Mouse (Mus musculus) bone marrow macrophage, adult 2 months (primary cell): ENCODE measurements around the gene Pacrg.

Experiments used
- CTCF ChIP-seq: IDR thresholded peaks from 2 replicates; pipeline ENCODE4 v1.5.1; 2012; ENCODE audit warnings: low read depth, mild to moderate bottlenecking, low read length, moderate library complexity
- POLR2A ChIP-seq: IDR thresholded peaks from 2 replicates; pipeline ENCODE4 v1.6.1; 2012; ENCODE audit warnings: mild to moderate bottlenecking, low read depth, low read length, borderline replicate concordance

DNA sequence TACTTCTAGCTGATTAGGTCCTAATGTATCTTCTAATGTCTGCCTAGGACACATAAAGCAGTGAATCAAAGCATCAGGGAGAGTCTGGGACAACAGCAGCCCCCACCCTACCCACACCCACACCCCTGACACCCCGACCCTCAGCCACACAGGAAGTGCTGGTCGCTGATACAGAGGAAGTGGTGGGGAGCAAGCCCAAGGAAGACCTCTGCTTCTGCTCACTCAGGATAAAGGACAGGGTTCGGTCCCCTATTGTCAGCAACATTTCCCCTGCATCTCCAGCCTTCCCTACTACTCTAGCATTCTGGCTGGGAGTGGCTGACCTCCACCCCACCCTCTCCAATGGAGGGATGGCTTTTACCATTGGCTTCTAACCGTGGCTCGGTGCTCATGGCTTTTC is 414.8 kb downstream of the Pacrg start:
- TF ChIP-seq CTCF (no peak), POLR2A (no peak)
